Mouse (Mus musculus) adipocyte (in vitro differentiated cells): ENCODE measurements around the gene Cct5.

Experiments used
- DNase-seq: peaks from one replicate; pipeline ENCODE4 v3.0.0-alpha.2; 2016; ENCODE audit warnings: low spot score

Gene Cct5

GRCm38 (mm10) chr15:31563577-31564546, 37.7 kb downstream of the Cct5 start:
- DNase-seq, result no peak

GRCm38 (mm10) chr15:31562847-31563246, 38.8 kb downstream of the Cct5 start:
- DNase-seq, result no peak

- DNase-seq, result no peak
Measured at GRCm38 (mm10) chr15:31561976-31562375, 39.6 kb downstream of the Cct5 start.

GRCm38 (mm10) chr15:31561390-31561789, 40.2 kb downstream of the Cct5 start:
- no peak for DNase-seq

GRCm38 (mm10) chr15:31554855-31555254, 46.7 kb downstream of the Cct5 start:
- no peak for DNase-seq

- DNase-seq, result peak; percentile 40
Measured at GRCm38 (mm10) chr15:31550381-31550780, 51.2 kb downstream of the Cct5 start.

GRCm38 (mm10) chr15:31547421-31547820, 54.2 kb downstream of the Cct5 start:
- no peak for DNase-seq

GRCm38 (mm10) chr15:31546291-31546690, 55.3 kb downstream of the Cct5 start:
- DNase-seq, result no peak

- DNase-seq, result no peak
Measured at GRCm38 (mm10) chr15:31545058-31545457, 56.5 kb downstream of the Cct5 start.

GRCm38 (mm10) chr15:31543246-31543645, 58.4 kb downstream of the Cct5 start:
- DNase-seq, result peak; percentile 81

GRCm38 (mm10) chr15:31542013-31542958, 59.3 kb downstream of the Cct5 start:
- peak; percentile 64 for DNase-seq
